Mouse (Mus musculus): ENCODE data around the gene Arid1b. TPM values are rescaled to one million over a fixed set of nuclear protein-coding genes. Genes with fewer than 3 reads are reported as not detected.

Gene Arid1b
- polyA plus RNA-seq, 1 experiment from 2014 or later: 14.8 TPM

GRCm38 (mm10) chr17:5216965-5217546 lies 222.9 kb downstream of the Arid1b start:
- Histone ChIP-seq H3K4me1 (replicated peaks) (peaks cover 73% of the 10 kb centered on the region), H3K36me3 (no peaks in the 10 kb centered on the region), H3K9me3 (no peaks in the 10 kb centered on the region), H3K27me3 (no peaks in the 10 kb centered on the region), H3K9ac (replicated peaks) (no peak overlapping the region), H3K4me3 (replicated peaks) (no peak overlapping the region), H3K27ac (peak overlapping the region; percentile 21; the same call in 1 of the 2 replicates), H3K4me2 (replicated peaks) (no peak overlapping the region)
- no peak; the same call in 1 of the 2 replicates for ATAC-seq
- WGBS: 38% methylated on average over 10 of the region's 10 CpGs

- Histone ChIP-seq H3K27me3 (no peaks in the 10 kb centered on the region), H3K27ac (no peak overlapping the region), H3K4me3 (replicated peaks) (no peak overlapping the region), H3K36me3 (no peaks in the 10 kb centered on the region), H3K9me3 (no peaks in the 10 kb centered on the region), H3K4me2 (replicated peaks) (no peak overlapping the region), H3K9ac (replicated peaks) (no peak overlapping the region), H3K4me1 (replicated peaks) (peaks cover 62% of the 10 kb centered on the region)
- WGBS: 78% methylated on average over 9 of the region's 9 CpGs
- no peak for ATAC-seq
Measured at GRCm38 (mm10) chr17:5217852-5218845, 224.0 kb downstream of the Arid1b start.

GRCm38 (mm10) chr17:5218955-5219557 lies 224.9 kb downstream of the Arid1b start:
- H3K4me2 ChIP-seq (replicated peaks): no peak overlapping the region
- 83% methylated on average over 6 of the region's 6 CpGs for whole genome bisulfite sequencing
- H3K27me3 ChIP-seq: no peaks in the 10 kb centered on the region
- H3K4me3 ChIP-seq (replicated peaks): no peak overlapping the region
- no peak for ATAC-seq
- H3K36me3 ChIP-seq: no peaks in the 10 kb centered on the region
- no peak overlapping the region for H3K27ac ChIP-seq
- no peaks in the 10 kb centered on the region for H3K9me3 ChIP-seq
- H3K9ac ChIP-seq (replicated peaks): no peak overlapping the region
- H3K4me1 ChIP-seq (replicated peaks): peaks cover 53% of the 10 kb centered on the region

GRCm38 (mm10) chr17:5221041-5221440 lies 226.9 kb downstream of the Arid1b start:
- Histone ChIP-seq H3K27ac (peak overlapping the region; percentile 57), H3K4me3 (replicated peaks) (no peak overlapping the region), H3K9ac (replicated peaks) (no peak overlapping the region), H3K36me3 (no peaks in the 10 kb centered on the region), H3K9me3 (no peaks in the 10 kb centered on the region), H3K27me3 (no peaks in the 10 kb centered on the region), H3K4me1 (replicated peaks) (peaks cover 40% of the 10 kb centered on the region), H3K4me2 (replicated peaks) (no peak overlapping the region)
- WGBS: 53% methylated on average over 8 of the region's 8 CpGs
- 0 out of 2 replicates have a peak, but pooled peaks have one; percentile 41 for ATAC-seq

- 0 out of 2 replicates have a peak overlapping the region, but pooled peaks have one; percentile 22 for H3K27ac ChIP-seq
- H3K4me1 ChIP-seq (replicated peaks): peaks cover 42% of the 10 kb centered on the region
- H3K4me2 ChIP-seq (replicated peaks): no peak overlapping the region
- no peak for ATAC-seq
- 68% methylated on average over 4 of the region's 4 CpGs for WGBS
- H3K9me3 ChIP-seq: no peaks in the 10 kb centered on the region
- no peaks in the 10 kb centered on the region for H3K36me3 ChIP-seq
- no peaks in the 10 kb centered on the region for H3K27me3 ChIP-seq
- H3K4me3 ChIP-seq (replicated peaks): no peak overlapping the region
- no peak overlapping the region for H3K9ac ChIP-seq (replicated peaks)
Measured at GRCm38 (mm10) chr17:5221558-5221957, 227.4 kb downstream of the Arid1b start.

GRCm38 (mm10) chr17:5222827-5223226 lies 228.7 kb downstream of the Arid1b start:
- H3K4me2 ChIP-seq (replicated peaks): no peak overlapping the region
- no peaks in the 10 kb centered on the region for H3K36me3 ChIP-seq
- H3K27me3 ChIP-seq: no peaks in the 10 kb centered on the region
- 14% methylated on average over 2 of the region's 2 CpGs for WGBS
- H3K9ac ChIP-seq (replicated peaks): no peak overlapping the region
- no peak overlapping the region for H3K4me3 ChIP-seq (replicated peaks)
- no peak overlapping the region for H3K27ac ChIP-seq
- no peak for ATAC-seq
- H3K4me1 ChIP-seq (replicated peaks): peaks cover 39% of the 10 kb centered on the region
- no peaks in the 10 kb centered on the region for H3K9me3 ChIP-seq

GRCm38 (mm10) chr17:5224932-5225331 lies 230.8 kb downstream of the Arid1b start:
- no peak for ATAC-seq
- peaks cover 45% of the 10 kb centered on the region for H3K4me1 ChIP-seq (replicated peaks)
- 83% methylated on average over 4 of the region's 4 CpGs for WGBS
- H3K27me3 ChIP-seq: no peaks in the 10 kb centered on the region
- no peak overlapping the region for H3K4me3 ChIP-seq (replicated peaks)
- H3K36me3 ChIP-seq: no peaks in the 10 kb centered on the region
- H3K4me2 ChIP-seq (replicated peaks): no peak overlapping the region
- no peak overlapping the region for H3K27ac ChIP-seq
- no peak overlapping the region for H3K9ac ChIP-seq (replicated peaks)
- no peaks in the 10 kb centered on the region for H3K9me3 ChIP-seq

GRCm38 (mm10) chr17:5227136-5227535 lies 233.0 kb downstream of the Arid1b start:
- 81% methylated on average over 6 of the region's 6 CpGs for WGBS
- no peak for ATAC-seq
- Histone ChIP-seq H3K9me3 (no peaks in the 10 kb centered on the region), H3K27ac (no peak overlapping the region), H3K36me3 (no peaks in the 10 kb centered on the region), H3K9ac (replicated peaks) (no peak overlapping the region), H3K4me2 (replicated peaks) (no peak overlapping the region), H3K27me3 (no peaks in the 10 kb centered on the region), H3K4me1 (replicated peaks) (peaks cover 33% of the 10 kb centered on the region), H3K4me3 (replicated peaks) (no peak overlapping the region)

GRCm38 (mm10) chr17:5227950-5228615 lies 234.0 kb downstream of the Arid1b start:
- Histone ChIP-seq H3K9ac (replicated peaks) (no peak overlapping the region), H3K27ac (peak overlapping the region; percentile 45), H3K4me3 (replicated peaks) (no peak overlapping the region), H3K9me3 (no peaks in the 10 kb centered on the region), H3K4me1 (replicated peaks) (peaks cover 40% of the 10 kb centered on the region), H3K4me2 (replicated peaks) (no peak overlapping the region), H3K36me3 (no peaks in the 10 kb centered on the region), H3K27me3 (no peaks in the 10 kb centered on the region)
- peak; percentile 55; the same call in 1 of the 2 replicates for ATAC-seq
- 55% methylated on average over 14 of the region's 14 CpGs for WGBS

GRCm38 (mm10) chr17:5228616-5229250 lies 234.6 kb downstream of the Arid1b start:
- no peaks in the 10 kb centered on the region for H3K27me3 ChIP-seq
- no peak overlapping the region for H3K4me3 ChIP-seq (replicated peaks)
- H3K9ac ChIP-seq (replicated peaks): no peak overlapping the region
- no peaks in the 10 kb centered on the region for H3K9me3 ChIP-seq
- no peak for ATAC-seq
- peak overlapping the region; percentile 45 for H3K27ac ChIP-seq
- H3K4me2 ChIP-seq (replicated peaks): no peak overlapping the region
- peaks cover 40% of the 10 kb centered on the region for H3K4me1 ChIP-seq (replicated peaks)
- H3K36me3 ChIP-seq: no peaks in the 10 kb centered on the region
- 83% methylated on average over 6 of the region's 6 CpGs for WGBS

- H3K4me2 ChIP-seq (replicated peaks): no peak overlapping the region
- peaks cover 40% of the 10 kb centered on the region for H3K4me1 ChIP-seq (replicated peaks)
- H3K9me3 ChIP-seq: no peaks in the 10 kb centered on the region
- 80% methylated on average over 7 of the region's 7 CpGs for WGBS
- H3K9ac ChIP-seq (replicated peaks): no peak overlapping the region
- H3K27me3 ChIP-seq: no peaks in the 10 kb centered on the region
- H3K27ac ChIP-seq: no peak overlapping the region
- no peaks in the 10 kb centered on the region for H3K36me3 ChIP-seq
- no peak for ATAC-seq
- H3K4me3 ChIP-seq (replicated peaks): no peak overlapping the region
Measured at GRCm38 (mm10) chr17:5230063-5230462, 235.9 kb downstream of the Arid1b start.

All from midbrain, embryonic 13.5 days (tissue).